Mouse (Mus musculus) lung, adult 2 months (tissue): Measurements from ENCODE around the gene Ripk1.

ENCODE experiments used
- CTCF ChIP-seq: fragments of 200-500 bp; IDR thresholded peaks from 2 replicates; pipeline ENCODE4 v1.5.1; 2011; ENCODE audit warnings: mild to moderate bottlenecking, low read length, control low read depth; ENCODE audit not compliant: insufficient read depth
- POLR2A ChIP-seq: fragments of 200-500 bp; IDR thresholded peaks from 2 replicates; pipeline ENCODE4 v1.6.1; 2011; ENCODE audit warnings: low read depth, mild to moderate bottlenecking, control low read depth, low read length, borderline replicate concordance; ENCODE audit errors: extremely low read depth

DNA sequence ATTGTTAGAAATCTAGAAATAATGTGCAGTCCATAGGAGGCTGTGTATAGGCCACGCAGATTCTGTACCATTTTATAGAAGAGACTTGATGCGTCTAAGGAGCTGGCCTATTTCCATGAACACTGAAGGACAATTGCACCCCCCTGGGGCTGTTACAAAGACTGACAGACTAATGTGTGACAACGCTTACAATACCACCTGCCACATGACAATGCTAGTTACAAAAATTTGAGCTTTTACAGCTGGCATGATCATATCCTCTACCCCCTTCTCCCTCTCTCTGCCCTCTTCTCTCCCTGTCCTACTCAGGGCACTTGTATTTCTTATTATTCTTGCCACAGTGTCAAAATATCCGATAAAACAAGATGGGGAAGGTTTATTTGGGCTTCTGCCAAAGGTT, 79.8 kb downstream of the Ripk1 start:
- TF ChIP-seq POLR2A = no peak
- TF ChIP-seq CTCF = no peak
